Mouse (Mus musculus) forebrain, embryonic 12.5 days (tissue): ENCODE results near the gene Slc35b4. TPM values are rescaled to one million over a fixed set of nuclear protein-coding genes. Genes with fewer than 3 reads are reported as not detected.

Source experiments
- ATAC-seq: fragments of 200-750 bp; cut with Nextera tagmentation; 2 replicates; pipeline ENCODE4 v1.8.0; 2017; ENCODE audit warnings: moderate TSS enrichment; ENCODE audit not compliant: low FRiP score
- H3K27ac ChIP-seq: fragments of 300-500 bp; sonication (generic); 2 replicates; pipeline ENCODE4 v1.5.1; 2016; ENCODE audit warnings: mild to moderate bottlenecking
- H3K27me3 ChIP-seq: fragments of 300-500 bp; sonication (generic); 2 replicates; pipeline ENCODE4 v1.6.1; 2016; ENCODE audit warnings: mild to moderate bottlenecking
- H3K36me3 ChIP-seq: fragments of 300-500 bp; sonication (generic); replicated peaks from 2 replicates; pipeline ENCODE4 v1.6.1; 2016; ENCODE audit warnings: mild to moderate bottlenecking
- H3K4me1 ChIP-seq: fragments of 300-500 bp; sonication (generic); 2 replicates; pipeline ENCODE4 v1.6.1; 2016
- H3K4me2 ChIP-seq: fragments of 300-500 bp; sonication (generic); 2 replicates; pipeline ENCODE4 v1.6.1; 2016; ENCODE audit warnings: mild to moderate bottlenecking, moderate library complexity
- H3K4me3 ChIP-seq: fragments of 300-500 bp; sonication (generic); replicated peaks from 2 replicates; pipeline ENCODE4 v1.5.1; 2016; ENCODE audit warnings: mild to moderate bottlenecking
- H3K9ac ChIP-seq: fragments of 300-500 bp; sonication (generic); 2 replicates; pipeline ENCODE4 v1.6.1; 2016; ENCODE audit warnings: mild to moderate bottlenecking
- H3K9me3 ChIP-seq: fragments of 300-500 bp; sonication (generic); 2 replicates; pipeline ENCODE4 v1.6.1; 2016
- WGBS: fragments of 180-500 bp; shearing (Covaris S2); methylation state at CpG from one replicate; pipeline ENCODE4 v1.1.7; 2016; 5-methylcytosine and 5-hydroxymethylcytosine counted together
- polyA plus RNA-seq: library from polyadenylated mRNA; unstranded; fragments of >200 nt; fragmentation: Nextera tagmentation; extraction: Ambion mirVana; gene quantifications from 2 replicates; pipeline ENCODE4 v1.2.1, GENCODE M21; 2016

Gene Slc35b4
- polyA plus RNA-seq, 1 experiment from 2014 or later, result 41.8 TPM

DNA sequence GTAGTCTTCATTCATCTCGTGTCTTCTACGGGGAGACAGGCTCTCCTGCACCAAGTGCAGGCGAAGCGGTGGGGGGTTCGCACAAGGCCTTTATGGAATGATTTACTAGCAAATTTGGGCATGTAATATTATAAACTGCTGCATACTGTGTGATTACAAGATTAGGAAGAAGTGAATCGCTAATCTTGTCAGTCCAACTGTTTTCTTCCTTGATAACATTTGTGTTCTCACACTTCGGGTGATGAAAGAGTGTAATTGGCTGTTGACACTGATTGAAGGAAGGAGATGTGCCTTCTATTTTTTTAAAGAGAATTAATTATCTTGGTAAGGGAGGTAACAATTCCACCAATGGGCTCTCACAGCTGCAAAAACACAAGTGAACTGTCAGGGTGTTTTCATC is 28.3 kb downstream of the Slc35b4 start:
- no peak overlapping the region for H3K27ac ChIP-seq

DNA sequence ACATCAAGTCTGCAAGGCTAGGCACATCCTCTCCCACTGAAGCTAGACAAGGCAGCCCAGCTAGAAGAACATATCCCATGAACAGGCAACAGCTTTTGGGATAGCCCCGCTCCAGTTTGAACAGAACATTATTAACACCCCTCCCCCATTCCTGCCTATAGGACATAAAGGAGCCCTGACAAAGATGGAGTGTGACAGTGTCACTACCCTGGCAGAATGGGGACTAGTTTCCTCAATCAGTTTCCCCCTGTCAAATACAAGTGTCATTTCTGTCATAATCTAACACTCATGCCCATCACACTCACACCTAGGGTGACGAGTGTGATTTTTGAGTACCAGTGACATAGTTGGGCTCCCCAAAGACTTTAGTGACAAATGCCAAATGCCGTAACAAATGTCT is 28.9 kb downstream of the Slc35b4 start:
- no peaks in the 10 kb centered on the region for H3K27me3 ChIP-seq
- 91% methylated on average over 3 of the region's 3 CpGs for WGBS
- no peaks in the 10 kb centered on the region for H3K36me3 ChIP-seq
- H3K4me3 ChIP-seq, result no peak overlapping the region
- H3K4me1 ChIP-seq, result peaks cover 6% of the 10 kb centered on the region
- no peak for ATAC-seq
- no peak overlapping the region for H3K9ac ChIP-seq
- H3K27ac ChIP-seq, result no peak overlapping the region
- H3K4me2 ChIP-seq, result no peak overlapping the region
- H3K9me3 ChIP-seq, result 0 out of 2 replicates have a peak, but pooled peaks cover 4% of the 10 kb centered on the region

More for the DNA sequence above, 28.3 kb downstream of the Slc35b4 start:
- H3K4me2 ChIP-seq, result no peak overlapping the region
- H3K36me3 ChIP-seq, result no peaks in the 10 kb centered on the region
- ATAC-seq, result no peak
- H3K27me3 ChIP-seq, result no peaks in the 10 kb centered on the region
- WGBS, result 75% methylated on average over 7 of the region's 7 CpGs
- no peak overlapping the region for H3K4me3 ChIP-seq
- H3K9me3 ChIP-seq, result 0 out of 2 replicates have a peak, but pooled peaks cover 4% of the 10 kb centered on the region
- no peak overlapping the region for H3K9ac ChIP-seq
- H3K4me1 ChIP-seq, result peaks cover 12% of the 10 kb centered on the region

DNA sequence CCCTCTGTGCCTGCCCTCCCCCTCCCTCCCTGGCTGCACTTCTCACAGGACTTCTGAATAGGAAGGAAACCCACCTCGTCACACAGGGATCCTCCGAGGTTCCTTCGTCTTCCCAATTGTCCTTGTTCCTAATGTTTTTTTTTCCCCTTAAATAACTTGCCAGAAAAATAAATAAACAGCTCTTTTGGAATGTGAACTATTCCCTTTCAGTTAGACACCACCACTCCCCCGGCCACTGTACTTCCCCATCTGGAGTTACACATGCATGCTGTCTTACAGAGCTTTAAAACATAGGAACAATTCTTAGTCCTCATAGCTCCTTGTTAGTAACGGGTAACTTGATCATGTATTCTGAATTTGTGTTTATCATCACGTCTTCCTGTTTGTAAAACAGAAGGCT is 30.9 kb downstream of the Slc35b4 start:
- Histone ChIP-seq H3K27ac (no peak overlapping the region), H3K36me3 (no peaks in the 10 kb centered on the region), H3K27me3 (no peaks in the 10 kb centered on the region), H3K4me3 (no peak overlapping the region), H3K4me2 (no peak overlapping the region), H3K9me3 (0 out of 2 replicates have a peak, but pooled peaks cover 4% of the 10 kb centered on the region), H3K4me1 (no peaks in the 10 kb centered on the region), H3K9ac (no peak overlapping the region)
- 80% methylated on average over 6 of the region's 6 CpGs for WGBS
- ATAC-seq, result no peak

DNA sequence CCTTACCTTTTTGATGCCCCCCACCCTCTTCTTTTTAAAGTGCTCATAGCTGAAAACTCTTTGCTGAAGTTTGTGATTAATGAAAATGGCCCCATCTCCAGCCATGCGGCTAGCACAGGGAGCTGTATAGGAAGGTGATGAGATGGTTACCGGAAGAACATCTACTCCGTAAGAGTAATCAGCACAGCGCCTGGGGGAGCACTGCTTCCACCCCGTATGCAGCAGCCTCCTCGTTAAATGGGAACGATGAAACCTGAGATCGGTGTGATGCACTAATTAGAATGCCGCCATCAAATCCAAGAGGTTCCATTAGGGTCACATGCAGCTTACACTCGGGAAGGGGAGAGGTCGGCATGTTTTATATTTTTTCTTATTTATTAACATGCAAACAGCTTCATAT is 34.0 kb downstream of the Slc35b4 start:
- H3K27ac ChIP-seq, result no peak overlapping the region
- no peak overlapping the region for H3K4me2 ChIP-seq
- H3K9me3 ChIP-seq, result 0 out of 2 replicates have a peak, but pooled peaks cover 4% of the 10 kb centered on the region
- whole genome bisulfite sequencing, result 62% methylated on average over 11 of the region's 11 CpGs
- no peak for ATAC-seq
- H3K27me3 ChIP-seq, result no peaks in the 10 kb centered on the region
- H3K36me3 ChIP-seq, result no peaks in the 10 kb centered on the region
- no peak overlapping the region for H3K9ac ChIP-seq
- H3K4me1 ChIP-seq, result no peaks in the 10 kb centered on the region
- no peak overlapping the region for H3K4me3 ChIP-seq

GRCm38 (mm10) chr6:34138366-34138765 is 38.5 kb downstream of the Slc35b4 start:
- Histone ChIP-seq H3K36me3 (no peaks in the 10 kb centered on the region), H3K4me1 (no peaks in the 10 kb centered on the region), H3K9me3 (no peaks in the 10 kb centered on the region), H3K4me2 (no peak overlapping the region), H3K4me3 (no peak overlapping the region), H3K9ac (no peak overlapping the region), H3K27me3 (no peaks in the 10 kb centered on the region), H3K27ac (no peak overlapping the region)
- WGBS, result 89% methylated on average over 3 of the region's 3 CpGs
- no peak for ATAC-seq

DNA sequence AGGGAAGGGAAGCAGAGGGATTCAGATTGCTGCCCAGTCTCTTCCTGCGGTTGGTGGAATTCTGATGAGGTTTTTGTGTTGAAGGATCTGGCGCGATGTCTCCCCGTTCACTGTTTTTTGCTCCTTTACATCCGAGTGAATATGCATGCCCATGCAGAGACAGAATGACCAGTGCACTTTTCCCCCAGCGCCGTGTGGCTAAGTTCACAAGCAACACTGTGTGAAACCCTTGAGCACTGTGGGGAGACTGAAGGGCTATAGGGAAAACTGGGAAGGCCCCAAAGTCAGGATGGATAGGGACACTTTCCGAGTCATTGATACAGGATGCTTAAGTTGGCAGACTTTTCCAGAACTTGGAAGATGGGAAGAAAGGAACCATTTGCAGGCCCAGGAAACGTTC is 44.5 kb downstream of the Slc35b4 start:
- no peak for ATAC-seq
- H3K27me3 ChIP-seq, result no peaks in the 10 kb centered on the region
- WGBS, result 90% methylated on average over 9 of the region's 9 CpGs
- no peak overlapping the region for H3K4me2 ChIP-seq
- H3K9me3 ChIP-seq, result no peaks in the 10 kb centered on the region
- H3K27ac ChIP-seq, result no peak overlapping the region
- no peak overlapping the region for H3K4me3 ChIP-seq
- no peaks in the 10 kb centered on the region for H3K4me1 ChIP-seq
- H3K9ac ChIP-seq, result no peak overlapping the region
- no peaks in the 10 kb centered on the region for H3K36me3 ChIP-seq

DNA sequence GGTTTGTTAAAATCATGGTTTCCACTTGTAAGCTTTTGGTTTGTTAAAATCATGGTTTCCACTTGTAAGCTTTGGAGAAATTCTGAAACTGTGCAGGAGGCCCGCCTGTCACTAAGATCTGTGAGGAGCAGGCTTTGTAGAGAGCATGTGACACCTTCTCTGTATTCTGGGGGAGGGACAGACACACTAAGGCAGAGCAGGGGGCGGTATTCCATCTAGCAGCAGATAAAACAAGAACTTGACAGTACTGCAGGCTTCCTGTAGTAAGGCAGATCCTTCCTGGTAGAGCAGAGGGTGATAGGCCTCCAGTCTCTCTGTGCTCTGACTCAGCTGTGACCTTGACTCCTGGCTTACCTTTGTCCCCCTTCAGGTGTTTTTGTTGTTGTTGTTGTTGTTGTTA is 47.6 kb downstream of the Slc35b4 start:
- Histone ChIP-seq H3K4me1 (no peaks in the 10 kb centered on the region), H3K27me3 (no peaks in the 10 kb centered on the region), H3K9me3 (no peaks in the 10 kb centered on the region), H3K4me3 (no peak overlapping the region), H3K36me3 (no peaks in the 10 kb centered on the region), H3K9ac (no peak overlapping the region), H3K27ac (no peak overlapping the region), H3K4me2 (no peak overlapping the region)
- WGBS, result 68% methylated on average over 2 of the region's 2 CpGs
- ATAC-seq, result no peak

- H3K4me2 ChIP-seq, result no peak overlapping the region
- H3K4me3 ChIP-seq, result no peak overlapping the region
- no peak overlapping the region for H3K9ac ChIP-seq
- H3K4me1 ChIP-seq, result no peaks in the 10 kb centered on the region
- no peaks in the 10 kb centered on the region for H3K27me3 ChIP-seq
- no peaks in the 10 kb centered on the region for H3K36me3 ChIP-seq
- H3K27ac ChIP-seq, result no peak overlapping the region
- no peaks in the 10 kb centered on the region for H3K9me3 ChIP-seq
- WGBS, result 96% methylated on average over 2 of the region's 2 CpGs
- ATAC-seq, result no peak
These were observed 52.5 kb downstream of the Slc35b4 start for GRCm38 (mm10) chr6:34124401-34124800.

DNA sequence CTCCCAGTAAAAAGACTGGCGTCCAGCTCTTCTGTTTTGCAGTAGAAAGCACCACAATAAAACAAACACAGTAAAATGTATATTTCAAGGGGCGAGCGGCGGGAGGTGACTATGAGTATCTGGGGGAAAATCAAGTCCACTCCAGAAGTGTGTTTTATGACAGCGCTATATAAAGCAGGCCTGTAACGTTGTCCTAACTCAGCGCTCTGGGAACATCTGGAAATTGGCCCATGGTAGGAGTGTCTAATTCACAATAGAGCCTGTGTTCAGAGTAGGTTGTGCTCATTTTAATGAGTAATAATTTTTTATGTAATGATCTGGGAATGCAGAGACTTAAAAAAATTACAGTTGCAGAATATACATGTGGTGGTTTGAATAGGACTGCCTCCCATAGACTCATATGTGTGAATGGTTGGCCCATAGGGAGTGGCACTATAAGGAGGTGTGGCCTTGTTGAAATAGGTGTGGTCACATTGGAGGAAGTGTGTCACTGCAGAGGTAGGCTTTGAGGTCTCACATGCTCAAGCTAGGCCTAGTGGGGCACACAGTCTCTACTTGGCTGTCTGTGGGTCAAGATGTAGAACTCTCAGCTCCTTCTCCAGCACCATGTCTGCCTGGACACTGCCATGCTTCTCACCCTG is 60.0 kb downstream of the Slc35b4 start:
- H3K27ac ChIP-seq, result no peak overlapping the region
- WGBS, result 95% methylated on average over 7 of the region's 7 CpGs
- ATAC-seq, result no peak
- H3K4me2 ChIP-seq, result no peak overlapping the region
- no peak overlapping the region for H3K9ac ChIP-seq
- H3K36me3 ChIP-seq, result no peaks in the 10 kb centered on the region
- no peaks in the 10 kb centered on the region; the same call in 1 of the 2 replicates for H3K4me1 ChIP-seq
- H3K4me3 ChIP-seq, result no peak overlapping the region
- no peaks in the 10 kb centered on the region for H3K9me3 ChIP-seq
- H3K27me3 ChIP-seq, result peaks cover 2% of the 10 kb centered on the region; the same call in 1 of the 2 replicates

- peaks cover 3% of the 10 kb centered on the region; the same call in 1 of the 2 replicates for H3K4me1 ChIP-seq
- no peak overlapping the region for H3K27ac ChIP-seq
- H3K9ac ChIP-seq, result no peak overlapping the region
- H3K36me3 ChIP-seq, result no peaks in the 10 kb centered on the region
- WGBS, result 80% methylated on average over 6 of the region's 6 CpGs
- no peak overlapping the region for H3K4me3 ChIP-seq
- peaks cover 4% of the 10 kb centered on the region; the same call in 1 of the 2 replicates for H3K27me3 ChIP-seq
- no peaks in the 10 kb centered on the region for H3K9me3 ChIP-seq
- H3K4me2 ChIP-seq, result no peak overlapping the region
- no peak for ATAC-seq
These were observed 65.5 kb downstream of the Slc35b4 start for GRCm38 (mm10) chr6:34111406-34111805.

- no peak overlapping the region for H3K27ac ChIP-seq
- H3K9ac ChIP-seq, result no peak overlapping the region
- H3K9me3 ChIP-seq, result no peaks in the 10 kb centered on the region
- H3K4me3 ChIP-seq, result no peak overlapping the region
- H3K4me2 ChIP-seq, result no peak overlapping the region
- no peak for ATAC-seq
- H3K36me3 ChIP-seq, result no peaks in the 10 kb centered on the region
- WGBS, result 22% methylated on average over 10 of the region's 10 CpGs
- H3K4me1 ChIP-seq, result peaks cover 3% of the 10 kb centered on the region; the same call in 1 of the 2 replicates
- H3K27me3 ChIP-seq, result peaks cover 4% of the 10 kb centered on the region; the same call in 1 of the 2 replicates
These were observed 66.3 kb downstream of the Slc35b4 start for GRCm38 (mm10) chr6:34110571-34110970.
